Mouse (Mus musculus): Measurements from ENCODE around the gene Olfr45. TPM values are rescaled to one million over a fixed set of nuclear protein-coding genes. Genes with fewer than 3 reads are reported as not detected.
"Not testable (repeated sequence)": the region's sequence is repeated elsewhere in the genome, so short reads cannot be mapped to it uniquely, and the experiment has no call there.

The Olfr45 gene
- not detected in 2 replicates for polyA plus RNA-seq (2016; fragmentation: Nextera tagmentation; extraction: Ambion mirVana)

- H3K4me3 ChIP-seq (replicated peaks) = no peak within 1 kb of the TSS
- H3K9me3 ChIP-seq = no peaks in the 10 kb centered on the region
- H3K36me3 ChIP-seq (replicated peaks) = no peaks in the 10 kb centered on the region
- WGBS = 92% methylated on average over 1 of the region's 1 CpGs
- no peak within 1 kb of the TSS for H3K9ac ChIP-seq
- no peak for ATAC-seq (ENCODE audit: low FRiP score)
- no peak within 1 kb of the TSS for H3K27ac ChIP-seq
- no peaks in the 10 kb centered on the region for H3K4me1 ChIP-seq
- no peaks in the 10 kb centered on the region for H3K27me3 ChIP-seq
- H3K4me2 ChIP-seq = no peak within 1 kb of the TSS
Measured at GRCm38 (mm10) chr7:140681651-140682050, at the start of gene Olfr45. Gene Olfr45 (plus strand): TSS chr7:140681951.

- no peak for ATAC-seq (ENCODE audit: low FRiP score)
- Histone ChIP-seq H3K27ac (no peak within 1 kb of the TSS), H3K36me3 (replicated peaks) (no peaks in the 10 kb centered on the region), H3K4me2 (no peak within 1 kb of the TSS), H3K27me3 (no peaks in the 10 kb centered on the region), H3K4me1 (no peaks in the 10 kb centered on the region), H3K4me3 (replicated peaks) (no peak within 1 kb of the TSS), H3K9ac (no peak within 1 kb of the TSS), H3K9me3 (no peaks in the 10 kb centered on the region)
- WGBS = 75% methylated on average over 1 of the region's 1 CpGs
Measured at GRCm38 (mm10) chr7:140646152-140646551, 35.6 kb upstream of the Olfr45 start, which contains the start of gene Olfr53. Gene Olfr53 (plus strand): TSS chr7:140646452.

- no peaks in the 10 kb centered on the region for H3K4me1 ChIP-seq
- H3K9ac ChIP-seq = no peak within 1 kb of the TSS
- no peaks in the 10 kb centered on the region for H3K9me3 ChIP-seq
- no peak within 1 kb of the TSS for H3K4me2 ChIP-seq
- 71% methylated on average over 4 of the region's 4 CpGs for WGBS
- H3K36me3 ChIP-seq (replicated peaks) = no peaks in the 10 kb centered on the region
- no peak for ATAC-seq (ENCODE audit: low FRiP score)
- no peaks in the 10 kb centered on the region for H3K27me3 ChIP-seq
- H3K27ac ChIP-seq = no peak within 1 kb of the TSS
- no peak within 1 kb of the TSS for H3K4me3 ChIP-seq (replicated peaks)
Measured at GRCm38 (mm10) chr7:140659630-140660029, 22.1 kb upstream of the Olfr45 start, which contains the start of gene Olfr539. Gene Olfr539 (plus strand): TSS chr7:140659930.

- not testable (repeated sequence) for H3K9me3 ChIP-seq; H3K4me3 ChIP-seq (replicated peaks); ATAC-seq (ENCODE audit: low FRiP score); H3K9ac ChIP-seq; H3K4me2 ChIP-seq; H3K36me3 ChIP-seq (replicated peaks); H3K27me3 ChIP-seq; H3K4me1 ChIP-seq; H3K27ac ChIP-seq
- 90% methylated on average over 3 of the region's 3 CpGs for WGBS
Measured at GRCm38 (mm10) chr7:140670693-140671092, 11.1 kb upstream of the Olfr45 start.

GRCm38 (mm10) chr7:140675863-140676262 lies 5.9 kb upstream of the Olfr45 start:
- H3K9me3 ChIP-seq = 0 out of 2 replicates have a peak, but pooled peaks cover 2% of the 10 kb centered on the region
- no peak overlapping the region for H3K27ac ChIP-seq
- no peak for ATAC-seq (ENCODE audit: low FRiP score)
- H3K4me2 ChIP-seq = peak overlapping the region; percentile 19; the same call in 1 of the 2 replicates
- WGBS = 1% methylated on average over 6 of the region's 6 CpGs
- no peaks in the 10 kb centered on the region for H3K27me3 ChIP-seq
- no peak overlapping the region for H3K4me3 ChIP-seq (replicated peaks)
- H3K9ac ChIP-seq = no peak overlapping the region
- H3K4me1 ChIP-seq = 0 out of 2 replicates have a peak, but pooled peaks cover 4% of the 10 kb centered on the region
- H3K36me3 ChIP-seq (replicated peaks) = no peaks in the 10 kb centered on the region

- H3K9ac ChIP-seq; H3K36me3 ChIP-seq (replicated peaks); H3K9me3 ChIP-seq; ATAC-seq (ENCODE audit: low FRiP score); H3K4me1 ChIP-seq; H3K4me3 ChIP-seq (replicated peaks); H3K27me3 ChIP-seq; H3K27ac ChIP-seq; H3K4me2 ChIP-seq: not testable (repeated sequence)
- WGBS = 67% methylated on average over 4 of the region's 4 CpGs
Measured at GRCm38 (mm10) chr7:140679591-140679990, 2.2 kb upstream of the Olfr45 start.

- ATAC-seq (ENCODE audit: low FRiP score) = no peak
- H3K4me1 ChIP-seq = no peaks in the 10 kb centered on the region
- H3K9me3 ChIP-seq = no peaks in the 10 kb centered on the region
- H3K9ac ChIP-seq = no peak within 1 kb of the TSS
- H3K4me3 ChIP-seq (replicated peaks) = no peak within 1 kb of the TSS
- no peak within 1 kb of the TSS for H3K27ac ChIP-seq
- no peaks in the 10 kb centered on the region for H3K36me3 ChIP-seq (replicated peaks)
- H3K4me2 ChIP-seq = no peak within 1 kb of the TSS
- H3K27me3 ChIP-seq = no peaks in the 10 kb centered on the region
Measured at GRCm38 (mm10) chr7:140696967-140697366, 15.2 kb downstream of the Olfr45 start, which contains the start of gene Olfr541. Gene Olfr541 (plus strand): TSS chr7:140697267.

GRCm38 (mm10) chr7:140706348-140706747 lies 24.6 kb downstream of the Olfr45 start:
- Histone ChIP-seq H3K4me1 (0 out of 2 replicates have a peak, but pooled peaks cover 4% of the 10 kb centered on the region), H3K9me3 (no peaks in the 10 kb centered on the region), H3K27me3 (no peaks in the 10 kb centered on the region), H3K27ac (no peak overlapping the region), H3K4me3 (replicated peaks) (no peak overlapping the region), H3K9ac (no peak overlapping the region), H3K4me2 (no peak overlapping the region), H3K36me3 (replicated peaks) (no peaks in the 10 kb centered on the region)
- 20% methylated on average over 2 of the region's 2 CpGs for WGBS
- no peak for ATAC-seq (ENCODE audit: low FRiP score)

GRCm38 (mm10) chr7:140707536-140708284 lies 26.0 kb downstream of the Olfr45 start:
- H3K4me3 ChIP-seq (replicated peaks) = no peak overlapping the region
- no peak for ATAC-seq (ENCODE audit: low FRiP score)

GRCm38 (mm10) chr7:140717155-140718055 lies 35.7 kb downstream of the Olfr45 start:
- ATAC-seq (ENCODE audit: low FRiP score) = no peak
- no peaks in the 10 kb centered on the region for H3K27me3 ChIP-seq
- 86% methylated on average over 7 of the region's 7 CpGs for WGBS

More at GRCm38 (mm10) chr7:140707536-140708284, 26.0 kb downstream of the Olfr45 start:
- Histone ChIP-seq H3K36me3 (replicated peaks) (no peaks in the 10 kb centered on the region), H3K4me2 (no peak overlapping the region), H3K9ac (no peak overlapping the region), H3K9me3 (no peaks in the 10 kb centered on the region), H3K27me3 (no peaks in the 10 kb centered on the region), H3K4me1 (0 out of 2 replicates have a peak, but pooled peaks cover 4% of the 10 kb centered on the region), H3K27ac (no peak overlapping the region)
- WGBS = 88% methylated on average over 6 of the region's 6 CpGs

GRCm38 (mm10) chr7:140721095-140721494 lies 39.3 kb downstream of the Olfr45 start:
- no peak for ATAC-seq (ENCODE audit: low FRiP score)
- no peaks in the 10 kb centered on the region for H3K9me3 ChIP-seq
- 81% methylated on average over 6 of the region's 6 CpGs for WGBS
- H3K27me3 ChIP-seq = no peaks in the 10 kb centered on the region
- no peak overlapping the region for H3K4me2 ChIP-seq
- H3K36me3 ChIP-seq (replicated peaks) = no peaks in the 10 kb centered on the region
- H3K9ac ChIP-seq = no peak overlapping the region
- H3K4me1 ChIP-seq = no peaks in the 10 kb centered on the region
- no peak overlapping the region for H3K4me3 ChIP-seq (replicated peaks)
- no peak overlapping the region for H3K27ac ChIP-seq

More at GRCm38 (mm10) chr7:140717155-140718055, 35.7 kb downstream of the Olfr45 start:
- H3K4me2 ChIP-seq = no peak overlapping the region
- H3K9ac ChIP-seq = no peak overlapping the region
- H3K27ac ChIP-seq = no peak overlapping the region
- no peaks in the 10 kb centered on the region for H3K4me1 ChIP-seq
- no peaks in the 10 kb centered on the region for H3K9me3 ChIP-seq
- H3K4me3 ChIP-seq (replicated peaks) = no peak overlapping the region
- no peaks in the 10 kb centered on the region for H3K36me3 ChIP-seq (replicated peaks)

- no peak overlapping the region for H3K9ac ChIP-seq
- no peak for ATAC-seq (ENCODE audit: low FRiP score)
- H3K9me3 ChIP-seq = 0 out of 2 replicates have a peak, but pooled peaks cover 2% of the 10 kb centered on the region
- no peaks in the 10 kb centered on the region for H3K36me3 ChIP-seq (replicated peaks)
- H3K4me3 ChIP-seq (replicated peaks) = no peak overlapping the region
- H3K4me1 ChIP-seq = no peaks in the 10 kb centered on the region
- H3K4me2 ChIP-seq = no peak overlapping the region
- H3K27me3 ChIP-seq = no peaks in the 10 kb centered on the region
- no peak overlapping the region for H3K27ac ChIP-seq
Measured at GRCm38 (mm10) chr7:140725558-140725957, 43.8 kb downstream of the Olfr45 start.

Measured in forebrain, embryonic 12.5 days (tissue).